Mouse (Mus musculus) liver, embryonic 13.5 days (tissue): ENCODE data around the gene Rad18. TPM values are rescaled to one million over a fixed set of nuclear protein-coding genes. Genes with fewer than 3 reads are reported as not detected.

Experiments used
- ATAC-seq: fragments of 200-750 bp; cut with Nextera tagmentation; 2 replicates; pipeline ENCODE4 v1.8.0; 2017; ENCODE audit warnings: low read depth, mild to moderate bottlenecking, moderate number of reproducible peaks, moderate library complexity
- DNase-seq: peaks from one replicate; pipeline ENCODE4 v3.0.0; 2022
- H3K27ac ChIP-seq: fragments of 300-500 bp; sonication (generic); 2 replicates; pipeline ENCODE4 v1.5.1; 2015; ENCODE audit warnings: moderate library complexity, mild to moderate bottlenecking, inconsistent platforms
- H3K27me3 ChIP-seq: fragments of 300-500 bp; sonication (generic); 2 replicates; pipeline ENCODE4 v1.6.1; 2015; ENCODE audit warnings: mild to moderate bottlenecking, inconsistent platforms
- H3K36me3 ChIP-seq: fragments of 300-500 bp; sonication (generic); 2 replicates; pipeline ENCODE4 v1.6.1; 2015; ENCODE audit warnings: mild to moderate bottlenecking, inconsistent platforms
- H3K4me1 ChIP-seq: fragments of 300-500 bp; sonication (generic); replicated peaks from 2 replicates; pipeline ENCODE4 v1.6.1; 2015; ENCODE audit warnings: inconsistent platforms
- H3K4me2 ChIP-seq: fragments of 300-500 bp; sonication (generic); 2 replicates; pipeline ENCODE4 v1.6.1; 2015; ENCODE audit warnings: inconsistent platforms, mild to moderate bottlenecking, moderate library complexity
- H3K4me3 ChIP-seq: fragments of 300-500 bp; sonication (generic); replicated peaks from 2 replicates; pipeline ENCODE4 v1.5.1; 2015; ENCODE audit warnings: mild to moderate bottlenecking, inconsistent platforms
- H3K9ac ChIP-seq: fragments of 300-500 bp; sonication (generic); 2 replicates; pipeline ENCODE4 v1.6.1; 2015; ENCODE audit warnings: mild to moderate bottlenecking, inconsistent platforms
- H3K9me3 ChIP-seq: fragments of 300-500 bp; sonication (generic); replicated peaks from 2 replicates; pipeline ENCODE4 v1.6.1; 2016; ENCODE audit warnings: inconsistent platforms
- WGBS: fragments of 180-500 bp; shearing (Covaris S2); methylation state at CpG from one replicate; pipeline ENCODE4 v1.1.7; 2015; ENCODE audit not compliant: insufficient replicate concordance; 5-methylcytosine and 5-hydroxymethylcytosine counted together
- polyA plus RNA-seq: library from polyadenylated mRNA; unstranded; fragments of >200 nt; fragmentation: Nextera tagmentation; extraction: Ambion mirVana; gene quantifications from 2 replicates; pipeline ENCODE4 v1.2.1, GENCODE M21; 2015

Gene Rad18
- polyA plus RNA-seq: 30.7 and 36.7 TPM in 2 replicates

DNA sequence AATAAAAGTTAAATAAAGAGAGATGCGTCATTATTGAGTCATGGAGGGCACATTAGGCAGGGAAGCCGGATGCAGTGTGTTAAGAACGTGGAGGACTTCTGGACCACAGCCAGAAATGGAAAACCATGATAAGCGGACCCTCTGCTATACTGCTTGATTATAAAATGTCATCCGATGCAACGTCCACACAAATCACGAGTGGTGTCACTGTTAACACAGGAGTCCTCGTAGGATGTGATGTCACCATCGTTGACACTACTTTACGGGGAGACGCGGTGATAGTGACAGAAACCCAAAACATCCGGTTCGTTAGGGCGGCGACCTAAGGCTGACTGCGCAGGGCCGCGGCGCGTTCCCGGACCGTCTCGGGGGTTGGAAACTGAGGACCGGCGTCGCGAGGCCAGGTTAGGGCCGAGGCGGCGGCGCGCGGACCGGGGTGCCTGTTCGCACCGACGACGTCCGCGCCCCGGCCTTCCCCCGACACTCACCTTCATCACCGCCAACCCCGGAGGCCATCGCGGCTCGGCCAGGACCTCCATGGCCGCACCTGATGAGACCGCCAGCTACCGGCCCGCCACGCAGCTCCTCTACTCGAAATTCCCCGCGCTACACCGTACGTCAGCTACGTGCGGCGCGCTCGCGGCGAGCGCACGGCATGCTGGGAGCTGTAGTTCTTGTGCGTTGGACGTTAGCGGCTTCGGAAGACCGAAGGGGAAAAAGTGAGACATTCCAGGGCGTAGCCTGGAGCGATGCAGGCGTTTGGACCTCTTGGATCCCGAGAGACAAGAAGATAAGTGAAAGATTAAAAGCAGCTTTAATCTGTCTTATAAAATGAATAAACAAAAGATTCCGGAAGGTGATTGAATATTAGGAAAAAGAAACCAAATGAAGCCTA, at the start of gene Rad18:
Rad18 (minus strand) TSS at position 631 of the 895 bp plus-strand sequence.
- peak within 1 kb of the TSS; percentile 70 for H3K4me2 ChIP-seq
- DNase-seq (peak; percentile 76), ATAC-seq (peak; percentile 96)
- peaks cover 13% of the 10 kb centered on the region for H3K36me3 ChIP-seq
- H3K27ac ChIP-seq: peak within 1 kb of the TSS; percentile 93
- 0 out of 2 replicates have a peak, but pooled peaks cover 3% of the 10 kb centered on the region for H3K27me3 ChIP-seq
- H3K4me1 ChIP-seq: peaks cover 23% of the 10 kb centered on the region
- no peaks in the 10 kb centered on the region for H3K9me3 ChIP-seq
- peak within 1 kb of the TSS; percentile 73 for H3K4me3 ChIP-seq
- peak within 1 kb of the TSS; percentile 82 for H3K9ac ChIP-seq
- WGBS: under 1% methylated on average over 77 of the region's 77 CpGs

DNA sequence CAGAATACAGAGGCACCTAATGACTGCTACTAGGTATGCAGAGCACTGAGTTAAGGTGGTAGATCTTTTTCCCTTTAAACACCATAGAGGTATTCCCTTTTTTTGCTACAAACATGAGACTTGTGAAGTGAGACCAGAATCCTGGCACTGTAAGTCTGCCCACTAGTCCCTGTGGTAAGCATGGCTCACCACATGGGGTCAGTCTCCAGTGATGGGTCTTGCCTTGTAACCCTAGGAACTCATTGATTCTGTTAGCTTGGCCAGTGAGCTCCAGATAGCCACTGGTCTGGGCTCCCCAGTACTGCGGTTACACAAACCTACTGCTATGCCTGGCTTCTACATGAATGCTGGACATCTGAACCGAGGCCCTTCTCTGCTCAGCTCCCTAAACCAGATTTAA, 45.8 kb upstream of the Rad18 start:
- DNase-seq (no peak), ATAC-seq (no peak)

DNA sequence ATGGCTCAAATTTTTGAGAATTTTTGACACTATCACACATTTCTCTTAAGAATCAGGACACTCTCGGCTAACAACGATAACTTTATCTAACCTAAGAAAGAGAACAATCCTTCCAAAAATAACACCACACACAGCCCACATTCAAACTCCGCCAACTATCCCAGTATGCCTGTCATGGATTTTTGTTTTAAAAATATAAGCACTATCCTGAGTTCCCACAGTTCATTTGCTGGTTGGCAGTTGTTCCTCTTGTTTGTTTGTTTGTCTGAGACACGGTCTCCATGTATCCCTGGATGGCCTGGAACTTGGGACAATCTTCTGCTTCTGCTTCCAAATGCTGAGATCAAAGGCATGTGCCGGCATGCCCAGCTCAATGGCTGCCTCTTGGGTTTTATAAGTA, 45.3 kb upstream of the Rad18 start:
- DNase-seq (no peak), ATAC-seq (no peak)
- WGBS: 76% methylated on average over 5 of the region's 5 CpGs
- no peaks in the 10 kb centered on the region for H3K36me3 ChIP-seq
- H3K9ac ChIP-seq: no peak overlapping the region
- H3K4me1 ChIP-seq: no peaks in the 10 kb centered on the region
- no peaks in the 10 kb centered on the region for H3K27me3 ChIP-seq
- no peak overlapping the region for H3K27ac ChIP-seq
- H3K4me3 ChIP-seq: no peak overlapping the region
- H3K4me2 ChIP-seq: no peak overlapping the region
- H3K9me3 ChIP-seq: no peaks in the 10 kb centered on the region

More for the DNA sequence above, 45.8 kb upstream of the Rad18 start:
- Histone ChIP-seq H3K27me3 (no peaks in the 10 kb centered on the region), H3K4me3 (no peak overlapping the region), H3K27ac (no peak overlapping the region), H3K4me1 (no peaks in the 10 kb centered on the region), H3K4me2 (no peak overlapping the region), H3K9me3 (no peaks in the 10 kb centered on the region), H3K36me3 (no peaks in the 10 kb centered on the region), H3K9ac (no peak overlapping the region)
- 65% methylated on average over 2 of the region's 2 CpGs for WGBS

DNA sequence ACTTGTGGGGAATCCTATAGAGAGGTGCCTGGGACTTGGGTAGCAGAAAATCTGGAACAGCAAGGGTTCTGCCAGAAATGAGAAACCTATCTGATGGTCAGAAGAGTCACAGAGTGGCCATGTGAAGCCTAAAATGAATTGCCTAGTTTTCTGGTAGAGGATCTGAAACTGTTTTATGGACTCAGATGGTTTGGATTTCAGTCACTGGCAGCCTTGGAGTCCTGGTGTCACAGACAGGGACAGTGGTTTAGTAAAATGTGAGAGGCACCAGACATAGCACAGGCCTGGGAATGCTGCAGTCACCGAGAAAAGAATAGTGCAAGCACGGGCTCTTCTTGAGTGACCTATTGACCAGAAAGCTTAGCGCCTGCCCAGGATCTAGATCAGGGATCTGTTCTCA, 43.1 kb upstream of the Rad18 start:
- no peaks in the 10 kb centered on the region for H3K9me3 ChIP-seq
- no peak overlapping the region for H3K4me3 ChIP-seq
- H3K27me3 ChIP-seq: no peaks in the 10 kb centered on the region
- no peak for DNase-seq
- ATAC-seq: no peak
- no peaks in the 10 kb centered on the region for H3K36me3 ChIP-seq
- no peaks in the 10 kb centered on the region for H3K4me1 ChIP-seq
- 71% methylated on average over 3 of the region's 3 CpGs for WGBS
- H3K27ac ChIP-seq: no peak overlapping the region
- H3K9ac ChIP-seq: no peak overlapping the region
- no peak overlapping the region for H3K4me2 ChIP-seq

DNA sequence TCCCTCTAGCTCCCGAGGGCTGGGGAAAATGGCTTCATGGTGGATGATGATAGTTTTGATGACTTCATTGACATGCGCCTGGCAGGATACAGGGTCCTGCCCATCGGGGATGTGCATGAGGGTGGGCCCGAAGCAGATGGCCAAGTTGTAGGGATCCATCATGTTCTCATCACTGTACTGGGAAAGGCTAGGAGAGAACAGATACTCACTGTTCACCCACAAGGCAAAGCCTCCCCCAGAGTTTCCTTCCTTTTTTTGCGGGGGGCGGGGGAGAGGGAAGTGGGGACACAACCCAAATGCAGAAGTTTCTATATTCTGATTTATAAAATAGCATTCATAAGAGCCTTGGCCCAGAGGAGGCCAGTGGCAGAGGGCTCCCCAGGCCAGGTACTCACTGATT, 42.4 kb upstream of the Rad18 start:
- Histone ChIP-seq H3K36me3 (no peaks in the 10 kb centered on the region), H3K27ac (no peak overlapping the region), H3K4me3 (no peak overlapping the region), H3K9me3 (no peaks in the 10 kb centered on the region), H3K27me3 (no peaks in the 10 kb centered on the region), H3K4me2 (no peak overlapping the region), H3K9ac (no peak overlapping the region), H3K4me1 (no peaks in the 10 kb centered on the region)
- 62% methylated on average over 6 of the region's 6 CpGs for WGBS
- ATAC-seq (no peak), DNase-seq (no peak)

DNA sequence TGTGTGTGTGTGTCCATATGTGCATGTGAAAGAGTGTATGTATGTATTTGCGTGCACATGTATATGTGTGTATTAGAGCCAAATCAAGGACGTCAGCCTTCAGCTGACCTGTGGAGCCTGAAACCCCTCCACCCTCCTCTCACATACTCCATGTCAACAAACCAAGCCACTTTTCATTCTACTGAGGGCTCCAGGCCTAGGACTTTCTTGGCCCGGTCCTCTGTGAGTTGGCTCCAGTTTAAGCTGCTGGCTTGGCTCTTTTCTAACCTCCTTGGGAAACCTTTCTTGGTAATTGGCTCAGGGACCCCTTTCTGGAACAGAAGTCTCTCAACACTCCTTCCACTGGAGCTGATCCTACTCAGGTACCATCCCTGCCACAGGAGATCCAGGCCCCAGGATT, 40.0 kb upstream of the Rad18 start:
- WGBS: 68% methylated on average over 3 of the region's 3 CpGs
- Histone ChIP-seq H3K4me2 (no peak overlapping the region), H3K27me3 (no peaks in the 10 kb centered on the region), H3K4me1 (no peaks in the 10 kb centered on the region), H3K36me3 (no peaks in the 10 kb centered on the region), H3K9ac (no peak overlapping the region), H3K4me3 (no peak overlapping the region), H3K9me3 (no peaks in the 10 kb centered on the region), H3K27ac (no peak overlapping the region)
- DNase-seq (no peak), ATAC-seq (no peak)

DNA sequence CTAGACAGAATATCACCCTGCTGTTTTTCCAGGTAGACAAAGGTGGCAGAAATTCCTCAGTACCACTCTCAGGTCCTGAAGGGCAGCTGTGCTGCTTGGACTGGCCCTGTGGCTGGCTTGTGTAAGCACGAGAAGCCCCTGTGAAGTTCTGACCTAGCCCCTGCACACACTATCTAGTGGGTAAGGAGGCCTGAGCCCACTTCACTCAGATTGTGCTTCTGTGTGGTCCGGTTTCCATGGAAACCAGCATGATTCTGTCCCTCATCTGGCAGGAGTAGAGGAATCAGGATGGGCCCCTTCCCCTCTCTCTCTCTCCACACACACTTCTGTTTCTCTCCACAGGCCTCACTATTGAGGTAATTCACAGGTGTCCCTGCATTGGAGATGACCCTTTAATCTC, 38.6 kb upstream of the Rad18 start:
- Histone ChIP-seq H3K4me3 (no peak overlapping the region), H3K36me3 (no peaks in the 10 kb centered on the region), H3K9ac (no peak overlapping the region), H3K9me3 (no peaks in the 10 kb centered on the region), H3K4me1 (no peaks in the 10 kb centered on the region), H3K27ac (no peak overlapping the region), H3K4me2 (no peak overlapping the region), H3K27me3 (no peaks in the 10 kb centered on the region)
- no peak for DNase-seq
- no peak for ATAC-seq
- WGBS: 60% methylated on average over 2 of the region's 2 CpGs

DNA sequence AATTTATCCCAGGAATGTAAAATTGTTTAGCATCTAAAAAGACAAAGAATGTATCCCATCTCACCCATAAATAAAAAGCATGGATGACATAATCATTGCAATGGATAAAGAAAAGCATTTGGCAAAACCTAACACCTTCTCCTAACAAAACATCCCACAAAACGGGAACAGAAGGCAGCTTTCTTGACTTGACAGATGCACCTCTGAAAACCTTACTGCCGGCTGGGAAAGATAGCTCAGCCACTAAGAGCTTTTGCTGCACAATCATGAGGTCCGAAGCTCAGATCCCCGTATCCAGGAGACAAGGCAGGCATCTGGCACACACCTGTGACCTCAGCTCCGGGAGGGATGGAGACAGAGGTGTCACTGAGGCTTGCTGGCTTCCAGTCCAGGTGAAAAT, 37.5 kb upstream of the Rad18 start:
- Histone ChIP-seq H3K27me3 (no peaks in the 10 kb centered on the region), H3K36me3 (no peaks in the 10 kb centered on the region), H3K9ac (no peak overlapping the region), H3K4me3 (no peak overlapping the region), H3K9me3 (no peaks in the 10 kb centered on the region), H3K27ac (no peak overlapping the region), H3K4me1 (no peaks in the 10 kb centered on the region), H3K4me2 (no peak overlapping the region)
- 67% methylated on average over 5 of the region's 5 CpGs for WGBS
- ATAC-seq (no peak), DNase-seq (no peak)

DNA sequence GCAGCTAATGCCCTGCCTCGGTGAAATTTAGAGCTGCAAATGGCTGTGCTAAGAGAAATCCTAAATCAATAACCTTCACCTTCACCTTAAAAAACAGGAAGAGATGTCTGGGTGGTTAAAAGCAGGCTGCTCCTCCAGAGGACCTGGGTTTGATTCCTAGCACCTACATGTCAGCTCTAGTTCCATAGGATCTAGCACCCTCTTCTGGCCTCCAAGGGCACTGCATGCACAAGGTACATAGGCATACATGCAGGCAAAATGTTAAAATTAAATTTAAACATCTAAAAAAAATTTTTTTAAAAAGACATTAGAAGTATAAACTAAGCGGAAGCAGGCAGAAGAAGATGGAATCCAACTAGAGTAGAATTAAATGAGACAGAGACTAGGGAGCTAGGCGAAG, 35.9 kb upstream of the Rad18 start:
- no peak overlapping the region for H3K27ac ChIP-seq
- H3K9me3 ChIP-seq: no peaks in the 10 kb centered on the region
- no peak overlapping the region for H3K4me2 ChIP-seq
- DNase-seq (no peak), ATAC-seq (no peak)
- H3K9ac ChIP-seq: no peak overlapping the region
- no peaks in the 10 kb centered on the region for H3K27me3 ChIP-seq
- WGBS: 74% methylated on average over 3 of the region's 3 CpGs
- H3K4me1 ChIP-seq: 0 out of 2 replicates have a peak, but pooled peaks cover 5% of the 10 kb centered on the region
- H3K4me3 ChIP-seq: no peak overlapping the region
- no peaks in the 10 kb centered on the region for H3K36me3 ChIP-seq

DNA sequence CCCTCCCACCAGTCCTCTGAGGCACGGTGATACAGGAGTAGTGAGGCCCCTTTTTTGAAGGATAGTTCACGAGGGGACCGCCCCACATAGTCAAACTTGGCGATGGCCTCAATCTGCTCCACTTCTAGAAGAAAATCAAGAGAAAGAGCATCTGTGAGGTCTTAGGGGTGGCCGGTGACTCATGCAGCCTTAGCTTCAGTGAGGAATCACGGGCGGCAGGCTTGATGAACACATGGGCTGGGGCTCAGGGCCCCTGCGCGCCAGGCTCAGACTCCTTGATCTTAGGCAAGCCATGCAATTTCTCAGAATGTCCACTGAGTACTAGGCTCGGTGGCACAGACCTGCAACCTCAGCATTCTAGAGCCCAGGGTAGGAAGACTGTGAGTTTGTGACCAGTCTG, 34.9 kb upstream of the Rad18 start:
- 78% methylated on average over 10 of the region's 10 CpGs for WGBS
- DNase-seq (no peak), ATAC-seq (no peak)
- Histone ChIP-seq H3K4me1 (0 out of 2 replicates have a peak, but pooled peaks cover 5% of the 10 kb centered on the region), H3K27me3 (no peaks in the 10 kb centered on the region), H3K9ac (no peak overlapping the region), H3K4me2 (no peak overlapping the region), H3K36me3 (no peaks in the 10 kb centered on the region), H3K9me3 (no peaks in the 10 kb centered on the region), H3K27ac (no peak overlapping the region), H3K4me3 (no peak overlapping the region)

DNA sequence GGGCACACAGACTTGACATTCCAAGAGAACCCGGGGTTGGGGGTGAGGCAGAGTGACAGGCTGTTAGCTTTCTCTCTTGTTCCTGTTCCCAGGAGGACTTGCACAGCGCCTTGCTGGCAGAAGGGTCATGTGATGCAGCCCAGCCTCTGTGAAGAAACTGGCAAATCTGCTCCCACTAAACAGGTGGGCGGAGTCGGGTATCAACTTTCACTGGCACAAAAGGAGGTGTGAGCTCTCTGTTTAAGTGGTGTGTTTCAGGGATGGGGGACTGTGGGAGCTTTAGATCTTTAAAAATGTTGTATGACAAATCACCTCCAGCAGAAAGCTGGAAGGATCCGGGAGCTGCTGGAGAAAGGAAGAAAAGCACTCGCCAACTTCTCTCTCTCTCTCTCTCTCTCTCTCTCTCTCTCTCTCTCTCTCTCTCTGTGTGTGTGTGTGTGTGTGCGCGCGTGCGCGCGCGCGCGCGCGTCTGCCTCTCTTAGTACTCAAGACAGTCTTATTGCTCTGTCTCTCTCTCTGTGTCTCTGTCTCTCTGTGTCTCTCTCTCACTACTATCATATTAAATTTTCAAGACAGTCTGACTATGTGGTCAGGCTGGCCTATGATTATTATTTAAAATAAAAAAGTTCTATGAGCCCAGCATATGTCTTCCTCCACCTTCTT, 32.4 kb upstream of the Rad18 start:
- H3K4me2 ChIP-seq: peak overlapping the region; percentile 41
- no peak overlapping the region for H3K27ac ChIP-seq
- H3K4me1 ChIP-seq: 0 out of 2 replicates have a peak, but pooled peaks cover 5% of the 10 kb centered on the region
- no peaks in the 10 kb centered on the region for H3K27me3 ChIP-seq
- 0 out of 2 replicates have a peak, but pooled peaks have one; percentile 26 for ATAC-seq
- no peak overlapping the region; the same call in 1 of the 2 replicates for H3K4me3 ChIP-seq
- no peaks in the 10 kb centered on the region for H3K9me3 ChIP-seq
- WGBS: 27% methylated on average over 17 of the region's 17 CpGs
- DNase-seq: no peak
- no peaks in the 10 kb centered on the region for H3K36me3 ChIP-seq
- H3K9ac ChIP-seq: no peak overlapping the region
